ENCODE assay signal across 8 mouse cellular contexts in genomic region chr6:92941281-92941731, GRCm38 (mm10). TPM values are rescaled to one million over a fixed set of nuclear protein-coding genes. Genes with fewer than 3 reads are reported as not detected.
DNase-seq lines count a peak whose midpoint lies in the region; ATAC-seq and TF ChIP-seq lines count a peak whose summit lies in the region.

No protein-coding gene starts in this region.

- peak; percentile 80 for TF ChIP-seq CTCF in heart, adult 2 months (IDR thresholded peaks at IDR 0.05)
- TF ChIP-seq CTCF in kidney, adult 2 months (conservative IDR thresholded peaks at IDR 0.05; ENCODE audit: insufficient read depth, insufficient read length, low read depth, low read length) = peak; percentile 55

- WGBS in embryonic facial prominence, embryonic 15.5 days = under 1% methylated on average over 21 of the region's 21 CpGs
- WGBS in heart, adult 2 months = under 1% methylated on average over 21 of the region's 21 CpGs
- WGBS in kidney, adult 2 months = under 1% methylated on average over 21 of the region's 21 CpGs

- no peaks in the 10 kb centered on the region for H3K9me3 ChIP-seq in embryonic facial prominence, embryonic 15.5 days (replicated peaks)

- peak; percentile 90 for TF ChIP-seq POLR2A in heart, adult 2 months (IDR thresholded peaks at IDR 0.05; ENCODE audit: insufficient read depth, low read depth, low read length)
- peak; percentile 63 for TF ChIP-seq POLR2A in kidney, adult 2 months (IDR thresholded peaks at IDR 0.05; ENCODE audit: low read depth, low read length)

- DNase-seq in brain, adult 2 months (ENCODE audit: low read depth, low spot score) = peak; percentile 71
- DNase-seq in heart, adult 2 months = peak; percentile 90 to 93
- DNase-seq in kidney, adult 2 months = peak; percentile 97
- peak; percentile 24 to 56 for DNase-seq in left cerebral cortex, postnatal 36 days (ENCODE audit: low spot score in 2 of 2)
- DNase-seq in skeletal muscle tissue, adult 2 months (ENCODE audit: low read depth, low spot score) = peak; percentile 84
- no peak for DNase-seq in c-Kit-positive CD71-positive TER-119-positive erythroid progenitor cells, embryonic 14.5 days (ENCODE audit: low spot score)

- peak overlapping the region; percentile 62 for H3K4me3 ChIP-seq in embryonic facial prominence, embryonic 15.5 days (replicated peaks)
- H3K4me3 ChIP-seq in heart, adult 2 months = peak overlapping the region; percentile 76
- H3K4me3 ChIP-seq in kidney, adult 2 months (ENCODE audit: insufficient read depth, low read depth, low read length) = peak overlapping the region; percentile 73

- 0 out of 2 replicates have a peak, but pooled peaks cover 2% of the 10 kb centered on the region for H3K36me3 ChIP-seq in embryonic facial prominence, embryonic 15.5 days
- peaks cover 9% of the 10 kb centered on the region for H3K36me3 ChIP-seq in heart, adult 2 months (ENCODE audit: control insufficient read depth, insufficient read depth, low read length)
- H3K36me3 ChIP-seq in kidney, adult 2 months (ENCODE audit: control insufficient read depth, insufficient read depth, low read length) = no peaks in the 10 kb centered on the region

- peak; percentile 82 for ATAC-seq in embryonic facial prominence, embryonic 15.5 days (ENCODE audit: insufficient number of reproducible peaks, low FRiP score, low TSS enrichment, low read depth)
- ATAC-seq in megakaryocyte-erythroid progenitor cell, adult 5-6 weeks (replicated peaks; ENCODE audit: low FRiP score, low TSS enrichment, poor library complexity, severe bottlenecking) = peak; percentile 82

- H3K4me2 ChIP-seq in embryonic facial prominence, embryonic 15.5 days (replicated peaks) = peak overlapping the region; percentile 90

- peaks cover 32% of the 10 kb centered on the region for H3K4me1 ChIP-seq in embryonic facial prominence, embryonic 15.5 days
- peaks cover 8% of the 10 kb centered on the region for H3K4me1 ChIP-seq in heart, adult 2 months (ENCODE audit: control insufficient read depth, insufficient read depth, low read length)
- no peaks in the 10 kb centered on the region for H3K4me1 ChIP-seq in kidney, adult 2 months (ENCODE audit: control insufficient read depth, insufficient read depth, low read length)

- peak overlapping the region; percentile 50 for H3K9ac ChIP-seq in embryonic facial prominence, embryonic 15.5 days
- H3K9ac ChIP-seq in heart, adult 2 months (ENCODE audit: low read depth, low read length) = peak overlapping the region; percentile 56

- H3K27me3 ChIP-seq in embryonic facial prominence, embryonic 15.5 days = peaks cover 18% of the 10 kb centered on the region; the same call in 1 of the 2 replicates
- H3K27me3 ChIP-seq in heart, adult 2 months (ENCODE audit: control insufficient read depth, insufficient read depth, low read length) = no peaks in the 10 kb centered on the region
- H3K27me3 ChIP-seq in kidney, adult 2 months (replicated peaks; ENCODE audit: control insufficient read depth, insufficient read depth, low read length) = no peaks in the 10 kb centered on the region

- H3K79me2 ChIP-seq in heart, adult 2 months (replicated peaks; ENCODE audit: control insufficient read depth, insufficient read depth, low read length) = no peaks in the 10 kb centered on the region; the same call in 1 of the 2 replicates

- peak overlapping the region; percentile 69 for H3K27ac ChIP-seq in embryonic facial prominence, embryonic 15.5 days (replicated peaks)
- peak overlapping the region; percentile 96 for H3K27ac ChIP-seq in heart, adult 2 months
- peak overlapping the region; percentile 77 for H3K27ac ChIP-seq in kidney, adult 2 months (ENCODE audit: insufficient read depth, low read depth, low read length)

- intact Hi-C loops in heart, adult 2 months (cut with DNase I) = loop anchor here (1.0 to 5.0 kb wide), 8 partner anchors 35 to 601 kb away; no protein-coding TSS in a partner anchor
- intact Hi-C loops in left cerebral cortex, postnatal 36 days (cut with DNase I) = loop anchor here (5.0 to 10.0 kb wide), 2 partner anchors 154 to 503 kb away; no protein-coding TSS in a partner anchor

- TF ChIP-seq EP300 in heart, adult 2 months (IDR thresholded peaks at IDR 0.05; ENCODE audit: insufficient read depth, low read depth, low read length) = peak; percentile 96

RNA-seq across cellular contexts. Expression of gene Adamts9, which starts 2.0 kb away (rescaled TPM):
- 6.1 and 6.7 TPM in 2 replicates for polyA plus RNA-seq in embryonic facial prominence, embryonic 15.5 days (2015; fragmentation: Nextera tagmentation; extraction: Ambion mirVana)
- 10 to 100 TPM in 1 of 2 experiments, 1 to 10 TPM in 1; 9.6 to 17.5 TPM for total RNA-seq in heart, adult 2 months (2021)
- polyA plus RNA-seq in heart, adult 2 months (2012; rRNA removed) = 5.7 and 9.2 TPM in 2 replicates
- polyA plus RNA-seq in kidney, adult 2 months (2012; rRNA removed) = 6.3 and 6.7 TPM in 2 replicates
- 1 to 10 TPM; 2.0 to 3.5 TPM for total RNA-seq in left cerebral cortex, postnatal 36 days (2021)
- total RNA-seq in megakaryocyte-erythroid progenitor cell, adult 5-6 weeks (2014; fragmentation: Nextera tagmentation) = not detected in 2 replicates
- not detected in 2 replicates for total RNA-seq in megakaryocyte-erythroid progenitor cell, adult 5-6 weeks (2017)
